Mouse (Mus musculus): ENCODE data around the gene A630076J17Rik.

Gene A630076J17Rik

DNA sequence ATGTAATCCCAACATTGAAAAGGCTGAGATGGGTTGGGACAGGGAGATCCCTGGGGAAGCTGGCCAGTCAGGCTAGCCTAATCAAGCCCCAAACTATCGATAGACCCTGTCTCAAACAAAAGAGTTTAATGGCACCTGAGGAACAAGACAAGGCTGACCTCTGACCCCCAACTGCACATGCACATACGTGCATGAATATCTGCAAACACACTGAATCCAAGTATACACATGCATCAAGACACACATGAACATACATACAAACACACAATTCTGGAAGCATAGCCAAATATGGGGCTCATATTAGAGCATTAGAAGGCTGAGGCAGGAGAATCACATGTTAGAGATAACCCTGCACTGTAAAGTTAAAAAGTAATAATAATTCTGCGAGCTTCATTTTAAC is 46.2 kb downstream of the A630076J17Rik start:
- DNase-seq (ENCODE audit: low read depth, low spot score), result no peak

DNA sequence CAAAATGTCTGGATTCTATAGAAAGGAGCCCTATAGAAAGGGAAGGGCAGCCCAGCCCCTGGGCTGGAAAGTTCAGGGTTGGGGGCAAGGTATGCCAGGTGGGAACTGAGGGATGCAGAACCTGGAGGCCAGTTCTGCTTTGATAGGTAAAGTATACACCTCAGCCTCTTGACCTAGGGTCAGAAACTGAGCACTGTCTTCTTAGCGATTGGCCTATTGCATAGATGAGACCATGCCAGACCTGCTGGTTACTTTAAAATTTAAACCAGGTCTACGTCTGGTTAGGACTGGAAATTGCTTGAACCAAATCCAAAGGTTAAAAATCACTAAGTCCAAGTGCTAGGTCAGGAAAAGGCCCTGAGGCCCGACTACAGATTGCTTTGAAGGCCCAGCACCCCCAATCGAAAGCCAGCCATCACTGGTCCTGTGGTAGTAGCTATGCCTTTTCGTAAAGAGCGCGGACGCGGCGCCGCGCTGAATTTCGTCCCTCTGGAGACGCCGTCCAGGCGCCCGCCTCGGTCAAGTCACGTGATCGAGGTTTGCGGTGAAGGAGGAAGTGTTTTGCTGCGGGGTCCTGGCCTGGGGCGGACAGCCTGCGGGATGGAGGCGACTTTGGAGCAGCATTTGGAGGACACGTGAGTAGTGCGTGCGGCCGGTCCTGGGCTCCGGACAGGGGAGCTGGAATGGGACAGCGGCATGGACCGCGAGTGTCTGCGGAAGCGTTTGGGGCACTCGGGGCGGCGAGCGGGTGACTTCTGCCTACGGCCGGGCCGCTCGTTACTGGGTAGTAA is 48.3 kb downstream of the A630076J17Rik start, which contains the start of gene Lamtor5:
Lamtor5 (plus strand) TSS at position 380 of the 791 bp plus-strand sequence.
- DNase-seq (ENCODE audit: low read depth, low spot score), result peak; percentile 77

All from c-Kit-negative CD71-positive TER-119-positive erythroid progenitor cells, embryonic 14.5 days (primary cell).